In the genomic region with DNA sequence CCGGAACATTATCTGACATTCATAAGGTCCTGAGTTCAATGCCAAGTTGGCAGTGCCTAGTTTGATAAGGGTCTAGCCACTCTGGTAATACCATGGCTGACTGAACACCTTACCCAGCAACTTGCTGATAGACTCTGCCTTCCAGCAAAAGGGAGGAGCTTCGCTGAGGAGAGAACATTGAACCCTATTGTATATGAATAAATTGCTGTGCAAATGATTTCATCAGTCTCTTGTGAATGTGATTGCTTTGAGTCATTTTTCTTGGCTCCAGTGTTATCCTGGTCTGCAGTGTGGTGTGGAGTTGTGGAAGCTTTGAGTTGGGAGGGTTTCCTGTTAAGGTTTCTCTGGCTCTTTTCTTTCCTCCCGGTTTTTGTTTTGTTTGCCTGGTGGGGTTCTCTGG, we compare ENCODE assay signal across 31 mouse cellular contexts. TPM values are rescaled to one million over a fixed set of nuclear protein-coding genes. Genes with fewer than 3 reads are reported as not detected.
A peak's percentile ranks its signal among the peaks of the same experiment; 100 is the strongest.
DNase-seq lines count a peak whose midpoint lies in the region; ATAC-seq and TF ChIP-seq lines count a peak whose summit lies in the region.
"Had no signal": no experiment of that assay in that cellular context is flagged by ENCODE, and none has a peak within 500 bp of the region (broad histone marks: within the 10 kb centered on the region; RNA-seq: fewer than 3 reads in every experiment).

No protein-coding gene starts in this region.

- H3K9ac ChIP-seq in MEL (ENCODE audit: control insufficient read depth, low read depth, low read length, poor library complexity, severe bottlenecking), result no peak overlapping the region
- H3K9ac ChIP-seq: embryonic facial prominence, embryonic 15.5 days; heart, embryonic 12.5 days; lung, embryonic 15.5 days; midbrain, embryonic 13.5 days had no signal

- no peak overlapping the region for H3K27ac ChIP-seq in MEL (ENCODE audit: control insufficient read depth, low read depth, low read length)
- H3K27ac ChIP-seq: embryonic facial prominence, embryonic 10.5 days; embryonic facial prominence, embryonic 15.5 days; heart, adult 2 months; lung, embryonic 15.5 days; midbrain, embryonic 13.5 days had no signal

- DNase-seq in 3T3-L1 (ENCODE audit: low read depth, low spot score) (peak; percentile 83), MEL (ENCODE audit: low read depth, low spot score) (peak; percentile 28)
- peak; percentile 54 for DNase-seq in fibroblast of lung, adult 2 months (ENCODE audit: low read depth)
- DNase-seq in left cerebral cortex, adult 9 months (ENCODE audit: low spot score in 2 of 2), result no peak
- DNase-seq: adrenal gland, postnatal 25 days; cerebellum, adult 11-12 months; cerebellum, postnatal 25 days; gastrocnemius, postnatal 25 days; heart, adult 2 months; heart, postnatal 14 days; kidney, postnatal 14 days; layer of hippocampus, adult 9-11 months; right cerebral cortex, postnatal 25 days; spleen, adult 18-20 months; thymus, adult 18-20 months; thymus, postnatal 25 days had no signal

- H3K4me3 ChIP-seq in MEL (ENCODE audit: control insufficient read depth in 1 of 2, insufficient read depth in 1 of 2, low read depth in 2 of 2, low read length in 2 of 2), result no peak overlapping the region
- H3K4me3 ChIP-seq: embryonic facial prominence, embryonic 10.5 days; embryonic facial prominence, embryonic 15.5 days; heart, adult 2 months; heart, embryonic 12.5 days; lung, embryonic 15.5 days; megakaryocyte, embryonic 14.5 days; midbrain, embryonic 13.5 days had no signal

- no peaks in the 10 kb centered on the region for H3K79me2 ChIP-seq in MEL (ENCODE audit: control insufficient read depth, insufficient read depth, low read length, poor library complexity)

- no peaks in the 10 kb centered on the region for H3K27me3 ChIP-seq in MEL (ENCODE audit: control insufficient read depth in 1 of 2, insufficient read depth in 2 of 2, low read length in 2 of 2)
- H3K27me3 ChIP-seq: CH12.LX; embryonic facial prominence, embryonic 15.5 days; heart, embryonic 12.5 days; lung, embryonic 15.5 days; megakaryocyte, embryonic 14.5 days had no signal

- peaks cover 3 to 20% of the 10 kb centered on the region in 2 experiments for H3K4me1 ChIP-seq in MEL (ENCODE audit: control insufficient read depth in 1 of 2, insufficient read depth in 2 of 2, low read length in 2 of 2)

- no peak for TF ChIP-seq CTCF in MEL (IDR thresholded peaks at IDR 0.05 in 2 of 3, conservative IDR thresholded peaks at IDR 0.05 in 1 of 3; ENCODE audit: control insufficient read depth in 1 of 3, insufficient read depth in 1 of 3, low read depth in 2 of 3, low read length in 3 of 3, poor library complexity in 1 of 3, severe bottlenecking in 1 of 3)

- no peak for TF ChIP-seq POLR2A in MEL (IDR thresholded peaks at IDR 0.05; ENCODE audit: control insufficient read depth in 1 of 2, insufficient read depth in 1 of 2, low read depth in 1 of 2, low read length in 2 of 2, poor library complexity in 1 of 2)

- no peaks in the 10 kb centered on the region for H3K9me3 ChIP-seq in MEL (replicated peaks; ENCODE audit: insufficient read depth, low read length)
- H3K9me3 ChIP-seq: embryonic facial prominence, embryonic 10.5 days; embryonic facial prominence, embryonic 15.5 days; lung, embryonic 15.5 days; midbrain, embryonic 13.5 days had no signal

- TF ChIP-seq RAD21 in MEL (IDR thresholded peaks at IDR 0.05; ENCODE audit: low read depth, low read length), result no peak

- TF ChIP-seq EP300 in MEL (IDR thresholded peaks at IDR 0.05; ENCODE audit: low read depth in 1 of 2, low read length in 2 of 2), result no peak

- ATAC-seq in megakaryocyte-erythroid progenitor cell, adult 5-6 weeks (replicated peaks; ENCODE audit: low FRiP score, low TSS enrichment, poor library complexity, severe bottlenecking), result 0 out of 2 replicates have a peak, but pooled peaks have one; percentile 35
- no peak for ATAC-seq in granulocyte monocyte progenitor cell, adult 5-6 weeks (replicated peaks; ENCODE audit: poor library complexity, severe bottlenecking)
- ATAC-seq in megakaryocyte, adult 5-6 weeks (ENCODE audit: poor library complexity, severe bottlenecking), result no peak
- ATAC-seq: forebrain, embryonic 16.5 days; hindbrain, embryonic 16.5 days; midbrain, embryonic 13.5 days had no signal

- H3K36me3 ChIP-seq in MEL (ENCODE audit: control insufficient read depth in 1 of 2, insufficient read depth in 2 of 2, low read length in 2 of 2), result peaks cover 0 to 16% of the 10 kb centered on the region in 2 experiments; a peak in 2 of 4 replicates

TF ChIP-seq in MEL, 35 proteins besides CTCF, POLR2A, EP300 and RAD21:
- TF ChIP-seq KAT2A (conservative IDR thresholded peaks at IDR 0.05; ENCODE audit: low read depth, low read length) (no peak), GATA1 (IDR thresholded peaks at IDR 0.05; ENCODE audit: low read depth, low read length) (0 out of 2 replicates have a peak, but pooled peaks have one; percentile 16)

RNA-seq across cellular contexts. Expression of gene Tlcd2, which starts 9.2 kb away (rescaled TPM):
- 0.50 and 1.0 TPM in 2 replicates for total RNA-seq in MEL (2012; rRNA removed)
- under 1 TPM in 1 of 2 experiments, not detected in 1; 0.86 TPM for polyA plus RNA-seq in MEL (2012; ENCODE audit: insufficient read depth in 1 of 2, insufficient read length in 2 of 2, low read depth in 1 of 2, low replicate concordance in 2 of 2, missing spikeins in 1 of 2)
- total RNA-seq in megakaryocyte-erythroid progenitor cell, adult 5-6 weeks (2014; fragmentation: Nextera tagmentation), result 13.8 and 19.9 TPM in 2 replicates
- 9.5 and 14.7 TPM in 2 replicates for total RNA-seq in megakaryocyte-erythroid progenitor cell, adult 5-6 weeks (2017)
- 12.1 and 30.0 TPM in 2 replicates for total RNA-seq in granulocyte monocyte progenitor cell, adult 5-6 weeks (2014; fragmentation: Nextera tagmentation)
- 14.1 and 23.2 TPM in 2 replicates for total RNA-seq in granulocyte monocyte progenitor cell, adult 5-6 weeks (2017)
- total RNA-seq in megakaryocyte, adult 5-6 weeks (2015), result 3.1 and 7.8 TPM in 2 replicates
- total RNA-seq in megakaryocyte, adult 5-6 weeks (2017), result 4.6 and 5.4 TPM in 2 replicates

RNA-seq across cellular contexts. Expression of gene Prpf8, which starts 15.9 kb away (rescaled TPM):
- total RNA-seq in MEL (2012; rRNA removed), result 214 and 234 TPM in 2 replicates
- 100 to 1,000 TPM; 276 to 644 TPM for polyA plus RNA-seq in MEL (2012; ENCODE audit: insufficient read depth in 1 of 2, insufficient read length in 2 of 2, low read depth in 1 of 2, low replicate concordance in 2 of 2, missing spikeins in 1 of 2)
- total RNA-seq in megakaryocyte-erythroid progenitor cell, adult 5-6 weeks (2014; fragmentation: Nextera tagmentation), result 160 and 198 TPM in 2 replicates
- total RNA-seq in megakaryocyte-erythroid progenitor cell, adult 5-6 weeks (2017), result 118 and 144 TPM in 2 replicates
- total RNA-seq in granulocyte monocyte progenitor cell, adult 5-6 weeks (2014; fragmentation: Nextera tagmentation), result 154 and 174 TPM in 2 replicates
- 115 and 127 TPM in 2 replicates for total RNA-seq in granulocyte monocyte progenitor cell, adult 5-6 weeks (2017)
- 91.3 and 102 TPM in 2 replicates for total RNA-seq in megakaryocyte, adult 5-6 weeks (2015)
- 69.3 and 90.7 TPM in 2 replicates for total RNA-seq in megakaryocyte, adult 5-6 weeks (2017)

RNA-seq across cellular contexts. Expression of gene Wdr81, which starts 16.2 kb away (rescaled TPM):
- total RNA-seq in MEL (2012; rRNA removed), result 7.0 and 7.6 TPM in 2 replicates
- polyA plus RNA-seq in MEL (2012; ENCODE audit: insufficient read depth in 1 of 2, insufficient read length in 2 of 2, low read depth in 1 of 2, low replicate concordance in 2 of 2, missing spikeins in 1 of 2), result 10 to 100 TPM in 1 of 2 experiments, not detected in 1; 13.9 TPM
- total RNA-seq in megakaryocyte-erythroid progenitor cell, adult 5-6 weeks (2014; fragmentation: Nextera tagmentation), result 24.6 and 32.2 TPM in 2 replicates
- 7.1 and 23.4 TPM in 2 replicates for total RNA-seq in megakaryocyte-erythroid progenitor cell, adult 5-6 weeks (2017)
- total RNA-seq in granulocyte monocyte progenitor cell, adult 5-6 weeks (2014; fragmentation: Nextera tagmentation), result 10.2 and 15.6 TPM in 2 replicates
- 4.4 and 5.1 TPM in 2 replicates for total RNA-seq in granulocyte monocyte progenitor cell, adult 5-6 weeks (2017)
- total RNA-seq in megakaryocyte, adult 5-6 weeks (2015), result 11.1 and 11.9 TPM in 2 replicates
- 9.3 and 11.8 TPM in 2 replicates for total RNA-seq in megakaryocyte, adult 5-6 weeks (2017)

RNA-seq across cellular contexts. Expression of gene Serpinf2, which starts 31.3 kb away (rescaled TPM):
- total RNA-seq in MEL (2012; rRNA removed), result not detected in 2 replicates
- under 1 TPM in 1 of 2 experiments, not detected in 1; 0.07 TPM for polyA plus RNA-seq in MEL (2012; ENCODE audit: insufficient read depth in 1 of 2, insufficient read length in 2 of 2, low read depth in 1 of 2, low replicate concordance in 2 of 2, missing spikeins in 1 of 2)
- total RNA-seq in megakaryocyte-erythroid progenitor cell, adult 5-6 weeks (2014; fragmentation: Nextera tagmentation), result 1.3 TPM in 1 of 2 replicates, not detected in the other
- total RNA-seq in megakaryocyte-erythroid progenitor cell, adult 5-6 weeks (2017), result not detected in 2 replicates
- total RNA-seq in granulocyte monocyte progenitor cell, adult 5-6 weeks (2014; fragmentation: Nextera tagmentation), result not detected in 2 replicates
- total RNA-seq in granulocyte monocyte progenitor cell, adult 5-6 weeks (2017), result not detected in 2 replicates
- total RNA-seq in megakaryocyte, adult 5-6 weeks (2015), result 0.71 TPM in 1 of 2 replicates, not detected in the other
- total RNA-seq in megakaryocyte, adult 5-6 weeks (2017), result not detected in 2 replicates
- total RNA-seq: adrenal gland, postnatal 25 days; gastrocnemius, postnatal 25 days; heart, adult 2 months; heart, postnatal 14 days; left cerebral cortex, postnatal 14 days had no signal
- polyA plus RNA-seq: embryonic facial prominence, embryonic 10.5 days; forebrain, embryonic 11.5 days; forebrain, embryonic 16.5 days; hindbrain, embryonic 11.5 days had no signal

RNA-seq across cellular contexts. Expression of gene Rilp, which starts 39.2 kb away (rescaled TPM):
- 0.16 and 0.19 TPM in 2 replicates for total RNA-seq in MEL (2012; rRNA removed)
- under 1 TPM in 1 of 2 experiments, not detected in 1; 0.65 TPM for polyA plus RNA-seq in MEL (2012; ENCODE audit: insufficient read depth in 1 of 2, insufficient read length in 2 of 2, low read depth in 1 of 2, low replicate concordance in 2 of 2, missing spikeins in 1 of 2)
- 1.5 TPM in 1 of 2 replicates, not detected in the other for total RNA-seq in megakaryocyte-erythroid progenitor cell, adult 5-6 weeks (2014; fragmentation: Nextera tagmentation)
- 0.72 TPM in 1 of 2 replicates, not detected in the other for total RNA-seq in megakaryocyte-erythroid progenitor cell, adult 5-6 weeks (2017)
- 0.17 TPM in 1 of 2 replicates, not detected in the other for total RNA-seq in granulocyte monocyte progenitor cell, adult 5-6 weeks (2014; fragmentation: Nextera tagmentation)
- 0.22 TPM in 1 of 2 replicates, not detected in the other for total RNA-seq in granulocyte monocyte progenitor cell, adult 5-6 weeks (2017)
- 0.98 and 1.2 TPM in 2 replicates for total RNA-seq in megakaryocyte, adult 5-6 weeks (2015)
- 0.55 and 1.8 TPM in 2 replicates for total RNA-seq in megakaryocyte, adult 5-6 weeks (2017)

Comparison
In these comparisons a context has a peak if more than half of its experiments do, and no peak if none do; other contexts are left out.
1. DNase-seq: peak in 3T3-L1 (single experiment), MEL (single experiment) and fibroblast of lung, adult 2 months (single experiment); none in left cerebral cortex, adult 9 months (0 of 2).